Comparison of ENCODE assay signal across 13 mouse cellular contexts in genomic region chr9:67090633-67091045, GRCm38 (mm10). TPM values are rescaled to one million over a fixed set of nuclear protein-coding genes. Genes with fewer than 3 reads are reported as not detected.
A peak's percentile ranks its signal among the peaks of the same experiment; 100 is the strongest.
DNase-seq lines count a peak whose midpoint lies in the region; ATAC-seq lines count a peak whose summit lies in the region.
"Had no signal": no experiment of that assay in that cellular context is flagged by ENCODE, and none has a peak within 500 bp of the region (broad histone marks: within the 10 kb centered on the region; RNA-seq: fewer than 3 reads in every experiment).

No protein-coding gene starts in this region.

- H3K4me2 ChIP-seq in kidney, embryonic 16.5 days (replicated peaks; ENCODE audit: low read depth, low read length): no peak overlapping the region
- no peak overlapping the region for H3K4me2 ChIP-seq in heart, embryonic 15.5 days
- H3K4me2 ChIP-seq: hindbrain, embryonic 13.5 days had no signal

- peaks cover 22% of the 10 kb centered on the region for H3K4me1 ChIP-seq in kidney, embryonic 16.5 days (ENCODE audit: insufficient read depth, low read length)
- H3K4me1 ChIP-seq in heart, embryonic 15.5 days (replicated peaks): peaks cover 11% of the 10 kb centered on the region
- H3K4me1 ChIP-seq: megakaryocyte, embryonic 14.5 days had no signal

- no peaks in the 10 kb centered on the region for H3K36me3 ChIP-seq in kidney, embryonic 16.5 days (ENCODE audit: insufficient read depth, low read length)
- H3K36me3 ChIP-seq in heart, embryonic 15.5 days: no peaks in the 10 kb centered on the region
- H3K36me3 ChIP-seq: hindbrain, embryonic 13.5 days had no signal

- no peaks in the 10 kb centered on the region for H3K9me3 ChIP-seq in kidney, embryonic 16.5 days (ENCODE audit: low read length)
- H3K9me3 ChIP-seq in heart, embryonic 15.5 days (replicated peaks): no peaks in the 10 kb centered on the region
- H3K9me3 ChIP-seq: hindbrain, embryonic 13.5 days; megakaryocyte, embryonic 14.5 days had no signal

- 0 out of 2 replicates have a peak overlapping the region, but pooled peaks have one; percentile 9 for H3K9ac ChIP-seq in kidney, embryonic 16.5 days (replicated peaks; ENCODE audit: low read length)
- no peak overlapping the region for H3K9ac ChIP-seq in heart, embryonic 15.5 days
- H3K9ac ChIP-seq: hindbrain, embryonic 13.5 days had no signal

- DNase-seq in adrenal gland, postnatal 10 days: peak; percentile 38
- DNase-seq in adrenal gland, adult 18-20 months (ENCODE audit: low spot score in 2 of 2): no peak
- DNase-seq in kidney, postnatal 14 days: no peak
- DNase-seq in skeletal muscle tissue, adult 2 months (ENCODE audit: low read depth, low spot score): peak; percentile 75
- no peak for DNase-seq in cerebellum, postnatal 14 days
- no peak for DNase-seq in thymus, postnatal 0 days (ENCODE audit: low spot score)
- DNase-seq: kidney, postnatal 25 days; thymus, postnatal 36 days had no signal

- H3K27ac ChIP-seq in kidney, embryonic 16.5 days (ENCODE audit: low read length): peak overlapping the region; percentile 15; the same call in 1 of the 2 replicates
- H3K27ac ChIP-seq in heart, embryonic 15.5 days: peak overlapping the region; percentile 69
- H3K27ac ChIP-seq: hindbrain, embryonic 13.5 days had no signal

- 0 out of 2 replicates have a peak, but pooled peaks have one; percentile 57 for ATAC-seq in kidney, embryonic 16.5 days (ENCODE audit: low FRiP score, low TSS enrichment)
- ATAC-seq in heart, embryonic 15.5 days (replicated peaks; ENCODE audit: insufficient number of reproducible peaks, insufficient read depth, low FRiP score, low read depth): peak; percentile 80
- ATAC-seq: activated CD4-positive, CD25-positive, alpha-beta regulatory T cell, adult 4 months had no signal

- H3K27me3 ChIP-seq in kidney, embryonic 16.5 days (ENCODE audit: insufficient read depth, low read length): no peaks in the 10 kb centered on the region
- H3K27me3 ChIP-seq in heart, embryonic 15.5 days: no peaks in the 10 kb centered on the region
- H3K27me3 ChIP-seq: hindbrain, embryonic 13.5 days had no signal

- 92% methylated on average over 1 of the region's 1 CpGs for WGBS in kidney, embryonic 16.5 days
- 32% methylated on average over 1 of the region's 1 CpGs for WGBS in heart, embryonic 15.5 days

- no peak overlapping the region for H3K4me3 ChIP-seq in kidney, embryonic 16.5 days (ENCODE audit: low read length)
- no peak overlapping the region for H3K4me3 ChIP-seq in heart, embryonic 15.5 days
- H3K4me3 ChIP-seq: hindbrain, embryonic 13.5 days; megakaryocyte, embryonic 14.5 days had no signal

RNA-seq across cellular contexts. Expression of gene Tpm1, which starts 41.4 kb away (rescaled TPM):
- 100 to 1,000 TPM; 371 to 920 TPM for total RNA-seq in adrenal gland, postnatal 10 days (2021)
- total RNA-seq in adrenal gland, adult 18-20 months (2021): 100 to 1,000 TPM; 158 to 306 TPM
- polyA plus RNA-seq in kidney, embryonic 16.5 days (2015; fragmentation: Nextera tagmentation; extraction: Ambion mirVana): 578 and 635 TPM in 2 replicates
- polyA plus RNA-seq in heart, embryonic 15.5 days (2015; fragmentation: Nextera tagmentation; extraction: Ambion mirVana): 3,993 and 5,392 TPM in 2 replicates
- 88.5 and 91.4 TPM in 2 replicates for polyA plus RNA-seq in thymus, postnatal 0 days (2015; fragmentation: Nextera tagmentation; extraction: Ambion mirVana)

Comparison
In these comparisons a context has a peak if more than half of its experiments do, and no peak if none do; other contexts are left out.
1. DNase-seq: peak in adrenal gland, postnatal 10 days (single experiment) and skeletal muscle tissue, adult 2 months (single experiment); none in adrenal gland, adult 18-20 months (0 of 2), kidney, postnatal 14 days (single experiment), cerebellum, postnatal 14 days (0 of 2) and thymus, postnatal 0 days (single experiment).